Mouse (Mus musculus) kidney, adult 2 months (tissue): ENCODE measurements around the gene Kmt2c.

Source experiments
- CTCF ChIP-seq: fragments of 200-500 bp; conservative IDR thresholded peaks from 2 replicates; pipeline ENCODE4 v1.5.1; 2011; ENCODE audit warnings: low read depth, mild to moderate bottlenecking, control low read depth, low read length, moderate library complexity, mixed read lengths; ENCODE audit not compliant: insufficient read depth, insufficient read length
- POLR2A ChIP-seq: fragments of 200-500 bp; IDR thresholded peaks from one replicate; pipeline ENCODE4 v1.6.1; 2011; ENCODE audit warnings: low read depth, low read length, control low read depth

DNA sequence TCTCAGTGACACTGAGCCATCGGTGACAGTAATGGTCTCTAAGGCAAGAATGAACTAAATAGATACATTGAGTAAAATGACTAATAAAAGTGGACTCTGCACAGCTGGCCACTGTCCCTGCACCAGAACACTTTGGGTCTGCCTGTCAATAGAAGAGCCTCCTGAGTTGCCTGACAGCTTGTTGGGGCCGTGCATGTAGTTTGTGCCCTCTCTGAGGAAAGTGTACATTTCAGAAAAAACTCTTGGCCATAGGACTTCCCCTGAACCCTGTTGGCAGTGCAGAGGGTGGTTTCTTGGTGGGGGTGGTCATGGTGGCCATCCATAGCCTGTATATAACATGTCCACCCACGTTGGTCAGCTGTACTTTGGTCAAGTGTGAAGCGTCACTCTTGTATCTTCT lies 244.1 kb downstream of the Kmt2c start:
- TF ChIP-seq CTCF = no peak
- no peak for TF ChIP-seq POLR2A
